Mouse (Mus musculus): Measurements from ENCODE around the gene Egfl7. TPM values are rescaled to one million over a fixed set of nuclear protein-coding genes. Genes with fewer than 3 reads are reported as not detected.

Egfl7 gene
- 59.5 and 61.7 TPM in 2 replicates for polyA plus RNA-seq (2015; fragmentation: Nextera tagmentation; extraction: Ambion mirVana)

- 81% methylated on average over 1 of the region's 1 CpGs for WGBS
- H3K27ac ChIP-seq (ENCODE audit: low read length): no peak within 1 kb of the TSS
- no peaks in the 10 kb centered on the region for H3K27me3 ChIP-seq (replicated peaks; ENCODE audit: control insufficient read depth, insufficient read depth, low read length)
- H3K36me3 ChIP-seq (ENCODE audit: control insufficient read depth, insufficient read depth): no peaks in the 10 kb centered on the region
- H3K4me1 ChIP-seq (replicated peaks; ENCODE audit: control insufficient read depth, insufficient read depth, low read length): no peaks in the 10 kb centered on the region
- H3K4me3 ChIP-seq (replicated peaks; ENCODE audit: low read length): no peak within 1 kb of the TSS
- H3K9ac ChIP-seq (replicated peaks; ENCODE audit: low read depth, low read length): no peak within 1 kb of the TSS
- no peaks in the 10 kb centered on the region for H3K9me3 ChIP-seq (ENCODE audit: control insufficient read depth, low read length)
- no peak for ATAC-seq
- no peak within 1 kb of the TSS for H3K4me2 ChIP-seq (ENCODE audit: low read length)
These were observed at the start of gene Egfl7 for GRCm38 (mm10) chr2:26579714-26580113. TSS of gene Egfl7 (plus strand) at chr2:26580014.

- no peak overlapping the region for H3K4me3 ChIP-seq (replicated peaks; ENCODE audit: low read length)
- H3K36me3 ChIP-seq (ENCODE audit: control insufficient read depth, insufficient read depth): no peaks in the 10 kb centered on the region
- H3K9ac ChIP-seq (replicated peaks; ENCODE audit: low read depth, low read length): no peak overlapping the region
- H3K27ac ChIP-seq (ENCODE audit: low read length): no peak overlapping the region
- no peaks in the 10 kb centered on the region for H3K9me3 ChIP-seq (ENCODE audit: control insufficient read depth, low read length)
- ATAC-seq: no peak
- peaks cover 21% of the 10 kb centered on the region for H3K4me1 ChIP-seq (replicated peaks; ENCODE audit: control insufficient read depth, insufficient read depth, low read length)
- no peaks in the 10 kb centered on the region for H3K27me3 ChIP-seq (replicated peaks; ENCODE audit: control insufficient read depth, insufficient read depth, low read length)
- WGBS: 46% methylated on average over 6 of the region's 6 CpGs
- no peak overlapping the region for H3K4me2 ChIP-seq (ENCODE audit: low read length)
These were observed 48.0 kb upstream of the Egfl7 start for GRCm38 (mm10) chr2:26531829-26532228.

- WGBS: 5% methylated on average over 5 of the region's 5 CpGs
- H3K36me3 ChIP-seq (ENCODE audit: control insufficient read depth, insufficient read depth): no peaks in the 10 kb centered on the region
- ATAC-seq: 0 out of 2 replicates have a peak, but pooled peaks have one; percentile 15
- no peaks in the 10 kb centered on the region for H3K9me3 ChIP-seq (ENCODE audit: control insufficient read depth, low read length)
- H3K4me2 ChIP-seq (ENCODE audit: low read length): no peak overlapping the region
- peaks cover 21% of the 10 kb centered on the region for H3K4me1 ChIP-seq (replicated peaks; ENCODE audit: control insufficient read depth, insufficient read depth, low read length)
- no peak overlapping the region for H3K4me3 ChIP-seq (replicated peaks; ENCODE audit: low read length)
- peak overlapping the region; percentile 40; the same call in 1 of the 2 replicates for H3K9ac ChIP-seq (replicated peaks; ENCODE audit: low read depth, low read length)
- H3K27ac ChIP-seq (ENCODE audit: low read length): peak overlapping the region; percentile 78
- H3K27me3 ChIP-seq (replicated peaks; ENCODE audit: control insufficient read depth, insufficient read depth, low read length): no peaks in the 10 kb centered on the region
These were observed 46.6 kb upstream of the Egfl7 start for GRCm38 (mm10) chr2:26533249-26533648.

GRCm38 (mm10) chr2:26534161-26534560 is 45.7 kb upstream of the Egfl7 start:
- no peak overlapping the region for H3K9ac ChIP-seq (replicated peaks; ENCODE audit: low read depth, low read length)
- no peak for ATAC-seq

GRCm38 (mm10) chr2:26534616-26535015 is 45.2 kb upstream of the Egfl7 start:
- H3K4me1 ChIP-seq (replicated peaks; ENCODE audit: control insufficient read depth, insufficient read depth, low read length): peaks cover 21% of the 10 kb centered on the region
- 61% methylated on average over 2 of the region's 2 CpGs for WGBS
- ATAC-seq: no peak
- H3K4me3 ChIP-seq (replicated peaks; ENCODE audit: low read length): no peak overlapping the region
- no peak overlapping the region for H3K9ac ChIP-seq (replicated peaks; ENCODE audit: low read depth, low read length)
- H3K27ac ChIP-seq (ENCODE audit: low read length): no peak overlapping the region
- no peaks in the 10 kb centered on the region for H3K9me3 ChIP-seq (ENCODE audit: control insufficient read depth, low read length)
- no peaks in the 10 kb centered on the region for H3K36me3 ChIP-seq (ENCODE audit: control insufficient read depth, insufficient read depth)
- H3K4me2 ChIP-seq (ENCODE audit: low read length): no peak overlapping the region
- no peaks in the 10 kb centered on the region for H3K27me3 ChIP-seq (replicated peaks; ENCODE audit: control insufficient read depth, insufficient read depth, low read length)

More at GRCm38 (mm10) chr2:26534161-26534560, 45.7 kb upstream of the Egfl7 start:
- H3K9me3 ChIP-seq (ENCODE audit: control insufficient read depth, low read length): no peaks in the 10 kb centered on the region
- H3K4me3 ChIP-seq (replicated peaks; ENCODE audit: low read length): no peak overlapping the region
- 63% methylated on average over 3 of the region's 3 CpGs for WGBS
- H3K4me2 ChIP-seq (ENCODE audit: low read length): no peak overlapping the region
- peaks cover 21% of the 10 kb centered on the region for H3K4me1 ChIP-seq (replicated peaks; ENCODE audit: control insufficient read depth, insufficient read depth, low read length)
- H3K36me3 ChIP-seq (ENCODE audit: control insufficient read depth, insufficient read depth): no peaks in the 10 kb centered on the region
- peak overlapping the region; percentile 2; the same call in 1 of the 2 replicates for H3K27ac ChIP-seq (ENCODE audit: low read length)
- H3K27me3 ChIP-seq (replicated peaks; ENCODE audit: control insufficient read depth, insufficient read depth, low read length): no peaks in the 10 kb centered on the region

- H3K4me1 ChIP-seq (replicated peaks; ENCODE audit: control insufficient read depth, insufficient read depth, low read length): peaks cover 23% of the 10 kb centered on the region
- H3K4me3 ChIP-seq (replicated peaks; ENCODE audit: low read length): no peak overlapping the region
- H3K27me3 ChIP-seq (replicated peaks; ENCODE audit: control insufficient read depth, insufficient read depth, low read length): no peaks in the 10 kb centered on the region
- no peak overlapping the region for H3K4me2 ChIP-seq (ENCODE audit: low read length)
- 5% methylated on average over 4 of the region's 4 CpGs for WGBS
- no peaks in the 10 kb centered on the region for H3K36me3 ChIP-seq (ENCODE audit: control insufficient read depth, insufficient read depth)
- ATAC-seq: peak; percentile 81
- no peaks in the 10 kb centered on the region for H3K9me3 ChIP-seq (ENCODE audit: control insufficient read depth, low read length)
- H3K27ac ChIP-seq (ENCODE audit: low read length): peak overlapping the region; percentile 65
- H3K9ac ChIP-seq (replicated peaks; ENCODE audit: low read depth, low read length): no peak overlapping the region
These were observed 44.2 kb upstream of the Egfl7 start for GRCm38 (mm10) chr2:26535517-26536045.

- ATAC-seq: no peak
- 79% methylated on average over 2 of the region's 2 CpGs for WGBS
- Histone ChIP-seq H3K4me2 (ENCODE audit: low read length) (no peak overlapping the region), H3K27ac (ENCODE audit: low read length) (no peak overlapping the region), H3K4me1 (replicated peaks; ENCODE audit: control insufficient read depth, insufficient read depth, low read length) (peaks cover 26% of the 10 kb centered on the region), H3K27me3 (replicated peaks; ENCODE audit: control insufficient read depth, insufficient read depth, low read length) (no peaks in the 10 kb centered on the region), H3K4me3 (replicated peaks; ENCODE audit: low read length) (no peak overlapping the region), H3K36me3 (ENCODE audit: control insufficient read depth, insufficient read depth) (no peaks in the 10 kb centered on the region), H3K9ac (replicated peaks; ENCODE audit: low read depth, low read length) (no peak overlapping the region), H3K9me3 (ENCODE audit: control insufficient read depth, low read length) (no peaks in the 10 kb centered on the region)
These were observed 40.3 kb upstream of the Egfl7 start for GRCm38 (mm10) chr2:26539516-26539915.

GRCm38 (mm10) chr2:26540721-26541120 is 39.1 kb upstream of the Egfl7 start:
- 19% methylated on average over 7 of the region's 7 CpGs for WGBS
- H3K36me3 ChIP-seq (ENCODE audit: control insufficient read depth, insufficient read depth): no peaks in the 10 kb centered on the region
- no peak for ATAC-seq
- H3K9me3 ChIP-seq (ENCODE audit: control insufficient read depth, low read length): no peaks in the 10 kb centered on the region
- 0 out of 2 replicates have a peak overlapping the region, but pooled peaks have one; percentile 11 for H3K9ac ChIP-seq (replicated peaks; ENCODE audit: low read depth, low read length)
- H3K4me3 ChIP-seq (replicated peaks; ENCODE audit: low read length): no peak overlapping the region
- H3K27ac ChIP-seq (ENCODE audit: low read length): no peak overlapping the region
- H3K4me2 ChIP-seq (ENCODE audit: low read length): no peak overlapping the region
- no peaks in the 10 kb centered on the region for H3K27me3 ChIP-seq (replicated peaks; ENCODE audit: control insufficient read depth, insufficient read depth, low read length)
- H3K4me1 ChIP-seq (replicated peaks; ENCODE audit: control insufficient read depth, insufficient read depth, low read length): peaks cover 18% of the 10 kb centered on the region

- H3K9ac ChIP-seq (replicated peaks; ENCODE audit: low read depth, low read length): no peak overlapping the region
These were observed 38.4 kb upstream of the Egfl7 start for GRCm38 (mm10) chr2:26541258-26541910.

More at GRCm38 (mm10) chr2:26541258-26541910, 38.4 kb upstream of the Egfl7 start:
- no peak overlapping the region for H3K27ac ChIP-seq (ENCODE audit: low read length)
- no peak overlapping the region for H3K4me3 ChIP-seq (replicated peaks; ENCODE audit: low read length)
- H3K4me2 ChIP-seq (ENCODE audit: low read length): no peak overlapping the region
- H3K4me1 ChIP-seq (replicated peaks; ENCODE audit: control insufficient read depth, insufficient read depth, low read length): peaks cover 13% of the 10 kb centered on the region
- peak; percentile 50; the same call in 1 of the 2 replicates for ATAC-seq
- H3K27me3 ChIP-seq (replicated peaks; ENCODE audit: control insufficient read depth, insufficient read depth, low read length): no peaks in the 10 kb centered on the region
- no peaks in the 10 kb centered on the region for H3K9me3 ChIP-seq (ENCODE audit: control insufficient read depth, low read length)
- WGBS: 34% methylated on average over 9 of the region's 9 CpGs
- H3K36me3 ChIP-seq (ENCODE audit: control insufficient read depth, insufficient read depth): no peaks in the 10 kb centered on the region
